Mouse (Mus musculus): ENCODE results near the gene Rpl36al. TPM values are rescaled to one million over a fixed set of nuclear protein-coding genes. Genes with fewer than 3 reads are reported as not detected.

The Rpl36al gene
- polyA plus RNA-seq, 1 experiment from 2014 or later, result 543 TPM

DNA sequence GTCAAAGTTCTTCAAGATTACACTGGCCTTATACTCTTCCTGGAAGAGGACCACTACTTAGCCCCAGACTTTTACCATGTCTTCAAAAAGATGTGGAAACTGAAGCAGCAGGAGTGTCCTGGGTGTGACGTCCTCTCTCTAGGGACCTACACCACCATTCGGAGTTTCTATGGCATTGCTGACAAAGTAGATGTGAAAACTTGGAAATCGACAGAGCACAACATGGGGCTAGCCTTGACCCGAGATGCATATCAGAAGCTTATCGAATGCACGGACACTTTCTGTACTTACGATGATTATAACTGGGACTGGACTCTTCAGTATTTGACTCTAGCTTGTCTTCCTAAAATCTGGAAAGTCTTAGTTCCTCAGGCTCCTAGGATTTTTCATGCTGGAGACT lies 1.5 kb upstream of the Rpl36al start:
- DNase-seq, result no peak
- TF ChIP-seq EP300 (IDR thresholded peaks at IDR 0.05; ENCODE audit: low read depth) (no peak), CTCF (IDR thresholded peaks at IDR 0.05; ENCODE audit: low read depth) (no peak)
- Histone ChIP-seq H3K4me1 (ENCODE audit: insufficient read depth) (peaks cover 20% of the 10 kb centered on the region), H3K27me3 (ENCODE audit: insufficient read depth, low read length) (no peaks in the 10 kb centered on the region), H3K4me2 (ENCODE audit: low read depth, low read length) (peak overlapping the region; percentile 92), H3K9ac (replicated peaks) (peak overlapping the region; percentile 85), H3K36me3 (replicated peaks; ENCODE audit: insufficient read depth, low read length) (peaks cover 11% of the 10 kb centered on the region), H3K4me3 (ENCODE audit: low read depth, low read length) (peak overlapping the region; percentile 82), H3K9me3 (ENCODE audit: low read length) (no peaks in the 10 kb centered on the region), H3K27ac (ENCODE audit: low read depth) (peak overlapping the region; percentile 90)
- no peak for ATAC-seq
- 37% methylated on average over 7 of the region's 7 CpGs for WGBS (ENCODE audit: insufficient replicate concordance)

DNA sequence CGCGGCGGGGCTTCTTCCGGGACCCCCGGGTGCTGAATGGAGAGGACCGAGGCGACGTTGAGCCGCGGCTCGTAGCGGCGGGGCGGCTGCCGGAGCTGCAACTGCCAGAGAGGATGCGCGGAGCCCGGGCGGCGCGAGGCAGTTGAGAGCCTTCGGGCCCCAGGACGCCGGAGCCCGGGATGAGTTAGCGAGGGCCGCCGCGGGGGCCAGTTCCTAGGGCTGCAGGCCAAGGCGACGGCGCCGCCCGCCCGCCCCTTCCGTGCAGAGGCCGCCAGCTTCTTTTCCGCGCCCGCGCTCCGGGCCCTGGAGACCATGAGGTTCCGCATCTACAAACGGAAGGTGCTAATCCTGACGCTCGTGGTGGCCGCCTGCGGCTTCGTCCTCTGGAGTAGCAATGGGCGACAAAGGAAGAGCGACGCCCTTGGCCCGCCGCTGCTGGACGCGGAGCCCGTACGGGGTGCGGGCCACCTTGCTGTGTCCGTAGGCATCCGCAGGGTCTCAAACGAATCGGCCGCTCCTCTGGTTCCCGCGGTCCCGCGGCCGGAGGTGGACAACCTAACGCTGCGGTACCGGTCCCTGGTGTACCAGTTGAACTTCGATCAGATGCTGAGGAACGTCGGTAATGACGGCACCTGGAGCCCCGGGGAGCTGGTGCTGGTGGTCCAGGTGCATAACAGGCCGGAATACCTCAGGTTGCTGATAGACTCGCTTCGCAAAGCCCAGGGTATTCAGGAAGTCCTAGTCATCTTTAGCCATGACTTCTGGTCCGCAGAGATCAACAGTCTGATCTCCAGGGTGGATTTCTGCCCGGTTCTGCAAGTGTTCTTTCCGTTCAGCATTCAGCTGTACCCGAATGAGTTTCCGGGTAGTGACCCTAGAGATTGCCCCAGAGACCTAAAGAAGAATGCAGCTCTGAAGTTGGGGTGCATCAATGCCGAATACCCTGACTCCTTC lies 736 bp upstream of the Rpl36al start:
- H3K27me3 ChIP-seq (ENCODE audit: insufficient read depth, low read length), result no peaks in the 10 kb centered on the region
- no peaks in the 10 kb centered on the region for H3K9me3 ChIP-seq (ENCODE audit: low read length)
- peak overlapping the region; percentile 85 for H3K9ac ChIP-seq (replicated peaks)
- peaks cover 6% of the 10 kb centered on the region for H3K36me3 ChIP-seq (replicated peaks; ENCODE audit: insufficient read depth, low read length)
- TF ChIP-seq CTCF (IDR thresholded peaks at IDR 0.05; ENCODE audit: low read depth), result no peak
- no peak for TF ChIP-seq EP300 (IDR thresholded peaks at IDR 0.05; ENCODE audit: low read depth)
- peaks cover 20% of the 10 kb centered on the region for H3K4me1 ChIP-seq (ENCODE audit: insufficient read depth)
- under 1% methylated on average over 85 of the region's 86 CpGs for WGBS (ENCODE audit: insufficient replicate concordance)
- peak overlapping the region; percentile 92 for H3K4me2 ChIP-seq (ENCODE audit: low read depth, low read length)
- peak; percentile 69 for DNase-seq
- peak overlapping the region; percentile 82 for H3K4me3 ChIP-seq (ENCODE audit: low read depth, low read length)
- peak overlapping the region; percentile 90 for H3K27ac ChIP-seq (ENCODE audit: low read depth)
- peak; percentile 40 for ATAC-seq

DNA sequence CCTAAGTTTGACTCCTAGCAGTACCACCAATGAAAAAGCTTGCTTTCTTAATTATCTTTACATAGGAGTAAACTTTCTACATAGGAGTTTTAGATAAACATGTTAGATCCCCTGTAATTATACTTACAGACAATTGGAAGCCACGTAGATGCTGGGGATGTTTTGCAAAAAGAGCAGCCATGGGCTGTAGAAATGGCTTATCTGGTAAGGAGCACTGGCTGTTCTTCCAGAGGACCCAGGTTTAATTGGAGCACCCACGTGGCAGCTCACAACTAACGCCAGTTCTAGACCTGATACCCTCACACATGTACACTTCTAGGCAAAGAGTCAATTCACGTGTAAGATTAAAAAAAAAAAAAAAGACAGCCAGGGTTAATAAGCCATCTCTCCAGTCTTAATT lies 2.1 kb downstream of the Rpl36al start:
- Histone ChIP-seq H3K4me2 (ENCODE audit: low read depth, low read length) (no peak overlapping the region), H3K9me3 (ENCODE audit: low read length) (no peaks in the 10 kb centered on the region), H3K4me1 (ENCODE audit: insufficient read depth) (peaks cover 13% of the 10 kb centered on the region), H3K9ac (replicated peaks) (no peak overlapping the region), H3K36me3 (replicated peaks; ENCODE audit: insufficient read depth, low read length) (peaks cover 3% of the 10 kb centered on the region), H3K27me3 (ENCODE audit: insufficient read depth, low read length) (no peaks in the 10 kb centered on the region), H3K4me3 (ENCODE audit: low read depth, low read length) (no peak overlapping the region), H3K27ac (ENCODE audit: low read depth) (no peak overlapping the region)
- ATAC-seq (no peak), DNase-seq (no peak)
- WGBS (ENCODE audit: insufficient replicate concordance), result 79% methylated on average over 4 of the region's 4 CpGs
- TF ChIP-seq CTCF (IDR thresholded peaks at IDR 0.05; ENCODE audit: low read depth), result no peak
- no peak for TF ChIP-seq EP300 (IDR thresholded peaks at IDR 0.05; ENCODE audit: low read depth)

DNA sequence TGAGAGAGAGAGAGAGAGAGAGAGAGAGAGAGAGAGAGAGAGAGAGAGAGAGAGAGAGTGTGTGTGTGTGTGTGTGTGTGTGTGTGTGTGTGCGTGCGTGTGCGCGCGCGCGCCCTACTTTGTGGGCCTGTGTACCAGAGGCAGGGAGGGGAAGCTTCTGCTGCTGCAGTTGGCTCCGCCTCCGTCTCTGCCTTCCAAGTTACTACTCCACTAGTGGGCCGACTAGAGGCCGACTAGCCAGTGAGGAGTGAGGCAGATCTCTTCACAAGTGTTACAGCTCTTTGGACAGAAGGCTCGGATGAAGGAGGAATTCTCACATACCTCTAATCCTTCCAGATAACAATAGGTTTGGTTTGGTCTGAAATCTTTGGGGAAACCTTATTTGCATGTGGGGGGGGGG lies 4.5 kb downstream of the Rpl36al start:
- 77% methylated on average over 12 of the region's 12 CpGs for WGBS (ENCODE audit: insufficient replicate concordance)
- Histone ChIP-seq H3K9ac (replicated peaks) (no peak overlapping the region), H3K36me3 (replicated peaks; ENCODE audit: insufficient read depth, low read length) (peaks cover 3% of the 10 kb centered on the region), H3K9me3 (ENCODE audit: low read length) (no peaks in the 10 kb centered on the region), H3K4me2 (ENCODE audit: low read depth, low read length) (no peak overlapping the region), H3K4me3 (ENCODE audit: low read depth, low read length) (no peak overlapping the region), H3K4me1 (ENCODE audit: insufficient read depth) (peaks cover 2% of the 10 kb centered on the region; the same call in 1 of the 2 replicates), H3K27ac (ENCODE audit: low read depth) (no peak overlapping the region), H3K27me3 (ENCODE audit: insufficient read depth, low read length) (no peaks in the 10 kb centered on the region)
- ATAC-seq (no peak), DNase-seq (no peak)
- no peak for TF ChIP-seq CTCF (IDR thresholded peaks at IDR 0.05; ENCODE audit: low read depth)
- no peak for TF ChIP-seq EP300 (IDR thresholded peaks at IDR 0.05; ENCODE audit: low read depth)

DNA sequence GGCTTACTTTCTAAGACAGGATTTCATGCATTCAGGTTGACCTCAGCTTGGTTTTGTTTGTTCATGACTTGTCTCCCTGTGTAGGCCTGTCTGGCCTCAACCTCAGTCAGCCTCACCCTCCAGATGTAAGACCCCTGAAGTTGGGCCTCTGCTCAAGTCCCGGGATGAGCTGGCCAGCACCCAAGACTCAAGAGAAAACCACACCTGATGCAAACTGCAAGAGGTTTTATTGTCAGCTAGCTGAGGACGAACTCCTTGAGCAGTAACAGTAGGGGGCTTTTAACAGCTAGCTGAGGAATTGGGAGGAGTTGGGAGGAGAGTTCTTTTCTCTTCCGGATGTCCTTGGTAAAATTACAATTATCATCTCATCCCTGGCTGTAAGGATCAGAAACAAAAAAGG lies 6.4 kb downstream of the Rpl36al start:
- peaks cover 2% of the 10 kb centered on the region; the same call in 1 of the 2 replicates for H3K4me1 ChIP-seq (ENCODE audit: insufficient read depth)
- H3K9ac ChIP-seq (replicated peaks), result no peak overlapping the region
- no peak overlapping the region for H3K27ac ChIP-seq (ENCODE audit: low read depth)
- WGBS (ENCODE audit: insufficient replicate concordance), result 92% methylated on average over 3 of the region's 3 CpGs
- H3K36me3 ChIP-seq (replicated peaks; ENCODE audit: insufficient read depth, low read length), result peaks cover 5% of the 10 kb centered on the region
- H3K4me2 ChIP-seq (ENCODE audit: low read depth, low read length), result no peak overlapping the region
- DNase-seq (no peak), ATAC-seq (no peak)
- no peaks in the 10 kb centered on the region for H3K27me3 ChIP-seq (ENCODE audit: insufficient read depth, low read length)
- no peak overlapping the region for H3K4me3 ChIP-seq (ENCODE audit: low read depth, low read length)
- TF ChIP-seq EP300 (IDR thresholded peaks at IDR 0.05; ENCODE audit: low read depth) (no peak), CTCF (IDR thresholded peaks at IDR 0.05; ENCODE audit: low read depth) (no peak)
- H3K9me3 ChIP-seq (ENCODE audit: low read length), result no peaks in the 10 kb centered on the region

DNA sequence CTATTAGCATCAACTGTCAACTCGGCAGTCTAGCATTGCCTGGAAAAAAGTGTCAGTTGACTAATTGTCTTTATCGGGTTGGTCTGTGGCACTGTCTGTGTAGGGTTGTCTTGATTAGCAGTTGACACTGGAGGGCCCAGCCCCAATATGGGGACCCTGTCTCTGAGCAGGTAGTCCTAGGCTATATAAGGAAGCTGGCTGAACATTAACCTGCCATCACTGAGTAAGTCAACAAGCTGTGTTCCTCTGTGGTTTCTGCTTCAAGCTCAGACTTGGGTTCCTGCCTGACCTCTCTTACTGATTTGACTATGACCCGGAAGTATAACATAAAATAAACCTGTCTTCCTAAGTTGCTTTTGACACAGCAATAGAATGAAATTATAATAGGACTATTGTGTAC lies 7.9 kb downstream of the Rpl36al start:
- no peak overlapping the region for H3K4me2 ChIP-seq (ENCODE audit: low read depth, low read length)
- DNase-seq (no peak), ATAC-seq (no peak)
- H3K4me1 ChIP-seq (ENCODE audit: insufficient read depth), result 0 out of 2 replicates have a peak, but pooled peaks cover 1% of the 10 kb centered on the region
- H3K9ac ChIP-seq (replicated peaks), result no peak overlapping the region
- H3K36me3 ChIP-seq (replicated peaks; ENCODE audit: insufficient read depth, low read length), result peaks cover 2% of the 10 kb centered on the region; the same call in 1 of the 2 replicates
- no peaks in the 10 kb centered on the region for H3K27me3 ChIP-seq (ENCODE audit: insufficient read depth, low read length)
- H3K4me3 ChIP-seq (ENCODE audit: low read depth, low read length), result no peak overlapping the region
- WGBS (ENCODE audit: insufficient replicate concordance), result 72% methylated on average over 3 of the region's 3 CpGs
- no peaks in the 10 kb centered on the region for H3K9me3 ChIP-seq (ENCODE audit: low read length)
- no peak overlapping the region for H3K27ac ChIP-seq (ENCODE audit: low read depth)
- no peak for TF ChIP-seq EP300 (IDR thresholded peaks at IDR 0.05; ENCODE audit: low read depth)
- TF ChIP-seq CTCF (IDR thresholded peaks at IDR 0.05; ENCODE audit: low read depth), result no peak
